Mouse (Mus musculus) midbrain, embryonic 16.5 days (tissue): ENCODE measurements around the gene Syt3. TPM values are rescaled to one million over a fixed set of nuclear protein-coding genes. Genes with fewer than 3 reads are reported as not detected.
A peak's percentile ranks its signal among the peaks of the same experiment; 100 is the strongest.

Source experiments
- ATAC-seq: fragments of 200-750 bp; cut with Nextera tagmentation; 2 replicates; pipeline ENCODE4 v1.8.0; 2017; ENCODE audit warnings: moderate TSS enrichment
- H3K27ac ChIP-seq: fragments of 300-500 bp; sonication (generic); 2 replicates; pipeline ENCODE4 v1.5.1; 2014; ENCODE audit warnings: mild to moderate bottlenecking, low read length, mixed read lengths
- H3K27me3 ChIP-seq: fragments of 300-500 bp; sonication (generic); 2 replicates; pipeline ENCODE4 v1.6.1; 2014; ENCODE audit warnings: low read depth, low read length, mixed read lengths; ENCODE audit not compliant: control insufficient read depth, insufficient read depth
- H3K36me3 ChIP-seq: fragments of 300-500 bp; sonication (generic); 2 replicates; pipeline ENCODE4 v1.6.1; 2014; ENCODE audit warnings: mild to moderate bottlenecking, low read length, moderate library complexity, mixed read lengths; ENCODE audit not compliant: control insufficient read depth, insufficient read depth
- H3K4me1 ChIP-seq: fragments of 300-500 bp; sonication (generic); 2 replicates; pipeline ENCODE4 v1.6.1; 2014; ENCODE audit warnings: mild to moderate bottlenecking, low read length, mixed read lengths; ENCODE audit not compliant: control insufficient read depth, insufficient read depth
- H3K4me2 ChIP-seq: fragments of 300-500 bp; sonication (generic); 2 replicates; pipeline ENCODE4 v1.6.1; 2014; ENCODE audit warnings: mild to moderate bottlenecking, low read length, mixed read lengths
- H3K4me3 ChIP-seq: fragments of 300-500 bp; sonication (generic); 2 replicates; pipeline ENCODE4 v1.5.1; 2014; ENCODE audit warnings: low read depth, mild to moderate bottlenecking, low read length, moderate library complexity, mixed read lengths
- H3K9ac ChIP-seq: fragments of 300-500 bp; sonication (generic); 2 replicates; pipeline ENCODE4 v1.6.1; 2014; ENCODE audit warnings: low read depth, low read length, mixed read lengths
- H3K9me3 ChIP-seq: fragments of 300-500 bp; sonication (generic); replicated peaks from 2 replicates; pipeline ENCODE4 v1.6.1; 2014; ENCODE audit warnings: mild to moderate bottlenecking, low read length, mixed read lengths; ENCODE audit not compliant: control insufficient read depth, poor library complexity, severe bottlenecking
- WGBS: fragments of 180-500 bp; shearing (Covaris S2); extraction: QIAGEN DNeasy Blood & Tissue Kit; methylation state at CpG from one replicate; pipeline ENCODE4 v1.1.7; 2014; 5-methylcytosine and 5-hydroxymethylcytosine counted together
- polyA plus RNA-seq: library from polyadenylated mRNA; unstranded; fragments of >200 nt; fragmentation: Nextera tagmentation; extraction: Ambion mirVana; gene quantifications from 2 replicates; pipeline ENCODE4 v1.2.1, GENCODE M21; 2015

The Syt3 gene
- polyA plus RNA-seq, 1 experiment from 2014 or later = 73.2 TPM

DNA sequence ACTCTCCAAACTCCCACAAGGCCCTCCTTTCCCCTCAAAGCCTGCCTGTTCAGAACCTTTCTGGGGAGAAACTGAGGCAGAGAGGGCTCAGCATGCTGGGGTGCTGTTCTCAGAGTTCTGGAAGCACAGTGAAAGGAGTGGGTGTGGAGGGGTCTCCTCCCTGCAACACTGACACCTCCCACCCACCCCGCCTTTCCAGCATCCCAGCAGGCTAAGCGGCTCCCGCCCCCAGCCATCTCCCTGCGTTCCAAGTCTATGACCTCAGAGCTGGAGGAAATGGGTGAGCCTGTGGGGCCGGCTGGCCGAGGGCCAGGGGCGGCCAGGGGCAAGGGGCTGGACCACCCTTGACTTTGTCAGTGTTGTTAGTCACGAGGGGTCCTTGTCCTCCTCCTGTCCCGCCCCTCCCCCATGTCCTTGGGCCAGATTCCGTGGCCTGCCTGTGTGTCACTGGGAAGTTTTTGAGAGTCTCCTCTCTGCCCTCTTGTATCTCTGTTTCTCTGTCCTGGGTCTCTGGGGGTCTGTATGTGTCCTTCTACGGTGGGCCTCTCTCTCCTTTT is 40.4 kb upstream of the Syt3 start:
- H3K4me3 ChIP-seq = no peak overlapping the region
- no peaks in the 10 kb centered on the region for H3K4me1 ChIP-seq
- H3K4me2 ChIP-seq = no peak overlapping the region
- peaks cover 35% of the 10 kb centered on the region for H3K36me3 ChIP-seq
- 24% methylated on average over 11 of the region's 11 CpGs for WGBS
- H3K9ac ChIP-seq = no peak overlapping the region
- no peak for ATAC-seq
- no peaks in the 10 kb centered on the region for H3K9me3 ChIP-seq
- H3K27me3 ChIP-seq = no peaks in the 10 kb centered on the region
- H3K27ac ChIP-seq = 0 out of 2 replicates have a peak overlapping the region, but pooled peaks have one; percentile 28

DNA sequence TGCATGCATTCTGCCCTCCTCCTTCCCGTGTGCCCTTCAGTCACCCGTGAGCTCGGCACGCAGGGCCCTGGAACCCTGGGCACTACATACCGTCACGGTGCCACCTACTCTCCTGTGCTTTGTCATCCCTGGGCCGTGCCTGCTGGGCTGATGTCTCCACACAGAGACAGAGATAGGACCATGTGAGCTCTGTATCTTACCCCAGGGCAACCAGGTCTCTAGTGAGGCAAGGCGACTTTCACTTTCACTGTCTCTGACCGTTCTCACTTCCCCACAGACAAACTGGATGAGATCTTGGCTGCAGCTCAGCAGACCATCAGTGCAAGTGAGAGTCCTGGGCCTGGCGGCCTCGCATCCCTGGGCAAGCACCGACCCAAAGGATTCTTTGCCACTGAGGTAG is 39.3 kb upstream of the Syt3 start:
- H3K4me1 ChIP-seq = no peaks in the 10 kb centered on the region
- H3K4me3 ChIP-seq = no peak overlapping the region
- ATAC-seq = no peak
- H3K27me3 ChIP-seq = no peaks in the 10 kb centered on the region
- WGBS = 82% methylated on average over 12 of the region's 12 CpGs
- H3K9ac ChIP-seq = no peak overlapping the region
- H3K9me3 ChIP-seq = no peaks in the 10 kb centered on the region
- no peak overlapping the region for H3K4me2 ChIP-seq
- H3K27ac ChIP-seq = no peak overlapping the region
- H3K36me3 ChIP-seq = peaks cover 39% of the 10 kb centered on the region

GRCm38 (mm10) chr7:44349043-44349442 is 34.9 kb upstream of the Syt3 start:
- H3K4me2 ChIP-seq = no peak overlapping the region
- peaks cover 25% of the 10 kb centered on the region for H3K4me1 ChIP-seq
- ATAC-seq = no peak
- H3K4me3 ChIP-seq = no peak overlapping the region
- peaks cover 39% of the 10 kb centered on the region for H3K36me3 ChIP-seq
- WGBS = 29% methylated on average over 3 of the region's 3 CpGs
- no peak overlapping the region for H3K27ac ChIP-seq
- H3K9me3 ChIP-seq = no peaks in the 10 kb centered on the region
- no peak overlapping the region for H3K9ac ChIP-seq
- H3K27me3 ChIP-seq = peaks cover 9% of the 10 kb centered on the region

GRCm38 (mm10) chr7:44350957-44351711 is 32.8 kb upstream of the Syt3 start:
- peaks cover 25% of the 10 kb centered on the region for H3K4me1 ChIP-seq
- peaks cover 28% of the 10 kb centered on the region for H3K36me3 ChIP-seq
- 3% methylated on average over 25 of the region's 25 CpGs for WGBS
- H3K27ac ChIP-seq = peak overlapping the region; percentile 41; the same call in 1 of the 2 replicates
- peak; percentile 54 for ATAC-seq
- no peak overlapping the region for H3K4me3 ChIP-seq
- H3K4me2 ChIP-seq = peak overlapping the region; percentile 32
- peaks cover 10% of the 10 kb centered on the region for H3K27me3 ChIP-seq
- no peaks in the 10 kb centered on the region for H3K9me3 ChIP-seq
- peak overlapping the region; percentile 18; the same call in 1 of the 2 replicates for H3K9ac ChIP-seq

DNA sequence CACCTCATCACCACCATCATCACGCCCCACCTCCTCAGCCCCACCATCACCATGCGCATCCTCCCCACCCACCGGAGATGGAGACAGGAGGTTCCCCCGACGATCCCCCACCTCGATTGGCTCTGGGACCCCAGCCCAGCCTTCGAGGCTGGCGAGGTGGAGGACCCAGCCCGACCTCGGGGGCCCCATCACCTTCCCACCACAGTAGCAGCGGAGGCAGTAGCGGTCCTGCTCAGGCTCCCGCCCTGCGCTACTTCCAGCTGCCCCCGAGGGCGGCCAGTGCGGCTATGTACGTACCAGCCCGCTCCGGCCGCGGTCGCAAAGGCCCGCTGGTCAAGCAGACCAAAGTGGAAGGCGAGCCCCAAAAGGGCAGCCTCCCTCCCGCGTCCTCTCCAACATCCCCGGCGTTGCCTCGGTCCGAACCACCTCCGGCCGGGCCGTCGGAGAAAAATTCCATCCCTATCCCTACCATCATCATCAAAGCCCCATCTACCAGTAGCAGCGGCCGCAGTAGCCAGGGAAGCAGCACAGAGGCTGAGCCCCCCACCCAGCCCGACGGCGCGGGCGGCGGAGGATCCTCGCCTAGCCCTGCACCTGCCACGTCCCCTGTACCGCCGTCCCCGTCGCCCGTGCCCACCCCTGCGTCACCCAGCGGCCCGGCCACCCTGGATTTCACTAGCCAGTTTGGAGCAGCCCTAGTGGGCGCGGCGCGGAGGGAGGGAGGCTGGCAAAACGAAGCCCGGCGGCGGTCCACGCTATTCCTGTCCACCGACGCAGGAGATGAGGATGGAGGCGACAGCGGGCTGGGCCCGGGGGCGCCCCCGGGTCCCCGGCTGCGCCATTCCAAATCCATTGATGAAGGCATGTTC is 31.8 kb upstream of the Syt3 start:
- WGBS = 8% methylated on average over 69 of the region's 71 CpGs
- peaks cover 10% of the 10 kb centered on the region for H3K27me3 ChIP-seq
- peak overlapping the region; percentile 40 for H3K9ac ChIP-seq
- H3K4me3 ChIP-seq = no peak overlapping the region
- H3K4me1 ChIP-seq = peaks cover 25% of the 10 kb centered on the region
- peaks cover 25% of the 10 kb centered on the region for H3K36me3 ChIP-seq
- peak; percentile 14 for ATAC-seq
- H3K27ac ChIP-seq = no peak overlapping the region
- H3K4me2 ChIP-seq = no peak overlapping the region
- H3K9me3 ChIP-seq = no peaks in the 10 kb centered on the region

DNA sequence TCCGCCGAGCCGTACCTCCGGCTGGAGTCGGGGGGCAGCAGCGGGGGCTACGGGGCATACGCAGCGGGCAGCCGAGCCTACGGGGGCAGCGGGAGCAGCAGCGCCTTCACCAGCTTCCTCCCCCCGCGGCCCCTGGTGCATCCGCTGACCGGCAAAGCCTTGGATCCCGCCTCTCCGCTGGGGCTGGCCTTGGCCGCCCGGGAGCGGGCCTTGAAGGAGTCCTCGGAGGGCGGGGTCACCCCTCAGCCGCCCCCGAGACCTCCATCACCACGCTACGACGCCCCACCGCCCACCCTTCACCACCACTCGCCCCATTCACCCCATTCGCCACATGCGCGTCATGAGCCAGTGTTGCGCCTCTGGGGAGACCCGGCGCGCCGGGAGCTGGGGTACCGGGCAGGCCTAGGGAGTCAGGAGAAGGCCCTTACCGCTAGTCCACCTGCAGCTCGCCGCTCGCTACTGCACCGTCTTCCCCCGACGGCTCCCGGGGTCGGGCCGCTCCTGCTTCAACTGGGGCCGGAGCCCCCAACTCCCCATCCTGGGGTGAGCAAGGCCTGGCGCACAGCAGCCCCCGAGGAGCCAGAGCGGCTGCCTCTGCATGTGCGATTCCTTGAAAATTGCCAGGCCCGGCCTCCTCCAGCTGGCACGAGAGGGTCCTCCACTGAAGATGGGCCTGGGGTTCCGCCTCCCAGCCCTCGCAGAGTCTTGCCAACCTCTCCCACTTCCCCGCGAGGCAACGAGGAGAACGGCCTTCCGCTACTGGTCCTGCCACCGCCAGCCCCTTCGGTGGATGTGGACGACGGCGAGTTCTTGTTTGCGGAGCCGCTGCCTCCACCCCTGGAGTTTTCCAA is 30.9 kb upstream of the Syt3 start:
- WGBS = 7% methylated on average over 57 of the region's 71 CpGs
- Histone ChIP-seq H3K36me3 (peaks cover 27% of the 10 kb centered on the region), H3K27me3 (peaks cover 10% of the 10 kb centered on the region), H3K9me3 (no peaks in the 10 kb centered on the region), H3K9ac (peak overlapping the region; percentile 40; the same call in 1 of the 2 replicates), H3K4me3 (no peak overlapping the region), H3K4me1 (peaks cover 34% of the 10 kb centered on the region), H3K27ac (no peak overlapping the region), H3K4me2 (no peak overlapping the region)
- no peak for ATAC-seq

DNA sequence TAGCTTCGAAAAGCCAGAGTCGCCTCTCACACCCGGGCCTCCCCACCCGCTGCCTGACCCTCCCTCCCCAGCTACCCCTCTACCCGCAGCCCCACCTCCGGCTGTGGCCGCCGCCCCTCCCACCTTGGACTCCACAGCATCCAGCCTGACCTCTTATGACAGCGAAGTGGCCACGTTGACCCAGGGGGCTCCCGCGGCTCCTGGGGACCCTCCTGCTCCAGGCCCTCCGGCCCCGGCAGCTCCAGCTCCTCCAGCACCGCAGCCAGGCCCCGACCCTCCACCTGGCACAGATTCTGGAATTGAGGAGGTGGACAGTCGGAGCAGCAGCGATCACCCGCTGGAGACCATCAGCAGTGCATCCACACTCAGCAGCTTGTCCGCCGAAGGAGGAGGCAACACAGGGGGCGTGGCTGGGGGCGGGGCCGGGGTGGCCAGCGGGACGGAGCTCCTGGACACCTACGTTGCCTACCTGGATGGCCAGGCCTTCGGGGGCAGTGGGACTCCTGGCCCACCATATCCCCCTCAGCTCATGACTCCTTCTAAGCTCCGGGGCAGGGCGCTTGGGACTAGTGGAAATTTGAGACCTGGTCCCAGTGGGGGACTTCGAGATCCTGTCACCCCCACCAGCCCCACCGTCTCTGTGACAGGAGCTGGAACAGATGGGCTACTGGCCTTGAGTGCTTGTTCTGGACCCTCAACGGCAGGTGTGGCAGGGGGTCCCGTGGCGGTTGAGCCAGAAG is 30.1 kb upstream of the Syt3 start:
- Histone ChIP-seq H3K9ac (peak overlapping the region; percentile 32; the same call in 1 of the 2 replicates), H3K4me1 (peaks cover 38% of the 10 kb centered on the region), H3K27me3 (peaks cover 10% of the 10 kb centered on the region), H3K4me3 (no peak overlapping the region), H3K4me2 (no peak overlapping the region), H3K9me3 (no peaks in the 10 kb centered on the region), H3K27ac (no peak overlapping the region), H3K36me3 (peaks cover 20% of the 10 kb centered on the region)
- 5% methylated on average over 28 of the region's 35 CpGs for WGBS
- ATAC-seq = no peak

DNA sequence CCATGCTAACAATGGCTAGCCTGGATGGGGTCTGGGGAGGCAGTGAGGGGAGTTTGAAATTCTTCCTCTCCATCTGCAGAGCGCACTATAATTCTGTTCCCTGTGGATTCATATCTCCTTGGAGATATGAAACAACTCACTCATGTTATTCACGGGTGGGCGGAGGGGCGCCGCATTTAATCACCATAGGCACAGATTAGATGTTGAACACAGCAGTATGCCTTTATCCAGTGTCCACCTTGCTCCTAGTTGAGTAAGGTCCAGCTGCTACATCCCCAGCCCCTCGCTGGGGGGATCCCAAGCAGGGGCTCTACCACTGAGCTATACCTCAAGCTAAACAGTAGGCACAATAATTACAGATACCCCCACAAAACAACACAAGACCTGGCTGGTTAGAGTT is 28.5 kb upstream of the Syt3 start:
- no peak overlapping the region for H3K4me3 ChIP-seq
- H3K9me3 ChIP-seq = no peaks in the 10 kb centered on the region
- ATAC-seq = no peak
- peaks cover 44% of the 10 kb centered on the region for H3K4me1 ChIP-seq
- H3K27me3 ChIP-seq = peaks cover 10% of the 10 kb centered on the region
- H3K4me2 ChIP-seq = no peak overlapping the region
- no peak overlapping the region for H3K9ac ChIP-seq
- H3K27ac ChIP-seq = no peak overlapping the region
- 43% methylated on average over 6 of the region's 6 CpGs for WGBS
- H3K36me3 ChIP-seq = peaks cover 18% of the 10 kb centered on the region
